In the genomic region with DNA sequence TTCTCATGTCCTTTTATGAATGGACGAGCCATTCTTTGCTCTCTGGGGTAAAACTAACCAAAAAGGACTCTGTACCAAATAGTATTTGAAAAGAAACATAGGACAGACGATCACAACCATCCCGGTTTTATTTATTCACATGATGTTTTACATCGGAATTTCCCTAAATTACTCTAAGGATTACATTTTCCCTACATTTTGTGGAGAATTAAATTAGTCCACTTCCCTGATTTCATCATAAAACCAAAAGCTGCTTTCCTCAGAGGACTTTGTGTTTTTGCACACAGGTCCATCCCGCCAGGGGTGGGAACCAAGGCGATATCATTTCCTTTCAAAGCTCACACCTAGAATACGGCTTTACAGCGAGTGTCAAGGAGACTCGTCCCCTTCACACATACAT, we compare ENCODE assay signal across 18 mouse cellular contexts. TPM values are rescaled to one million over a fixed set of nuclear protein-coding genes. Genes with fewer than 3 reads are reported as not detected.
DNase-seq lines count a peak whose midpoint lies in the region; ATAC-seq and TF ChIP-seq lines count a peak whose summit lies in the region.
"Had no signal": no experiment of that assay in that cellular context is flagged by ENCODE, and none has a peak within 500 bp of the region (broad histone marks: within the 10 kb centered on the region; RNA-seq: fewer than 3 reads in every experiment).

No protein-coding gene starts in this region.

- peaks cover 48% of the 10 kb centered on the region for H3K27me3 ChIP-seq in forebrain, postnatal 0 days (ENCODE audit: insufficient read depth, low read length)
- H3K27me3 ChIP-seq in forebrain, embryonic 15.5 days: peaks cover 66% of the 10 kb centered on the region
- peaks cover 87% of the 10 kb centered on the region for H3K27me3 ChIP-seq in heart, embryonic 13.5 days (replicated peaks)
- H3K27me3 ChIP-seq in neural tube, embryonic 11.5 days (ENCODE audit: control insufficient read depth, insufficient read depth, low read length): peaks cover 70% of the 10 kb centered on the region
- H3K27me3 ChIP-seq in neural tube, embryonic 15.5 days (replicated peaks): peaks cover 59% of the 10 kb centered on the region
- H3K27me3 ChIP-seq: CH12.LX had no signal

- no peak overlapping the region for H3K4me3 ChIP-seq in forebrain, postnatal 0 days (ENCODE audit: low read depth, low read length)
- H3K4me3 ChIP-seq in forebrain, embryonic 15.5 days: no peak overlapping the region
- H3K4me3 ChIP-seq in heart, embryonic 13.5 days: 0 out of 2 replicates have a peak overlapping the region, but pooled peaks have one; percentile 24
- no peak overlapping the region for H3K4me3 ChIP-seq in neural tube, embryonic 11.5 days (ENCODE audit: low read depth, low read length)
- H3K4me3 ChIP-seq in neural tube, embryonic 15.5 days (replicated peaks): no peak overlapping the region
- H3K4me3 ChIP-seq: embryonic facial prominence, embryonic 10.5 days; forebrain, embryonic 13.5 days; hindbrain, embryonic 12.5 days had no signal

- H3K4me2 ChIP-seq in forebrain, postnatal 0 days (ENCODE audit: low read depth): no peak overlapping the region
- no peak overlapping the region for H3K4me2 ChIP-seq in forebrain, embryonic 15.5 days (replicated peaks)
- peak overlapping the region; percentile 22; the same call in 1 of the 2 replicates for H3K4me2 ChIP-seq in heart, embryonic 13.5 days
- no peak overlapping the region for H3K4me2 ChIP-seq in neural tube, embryonic 11.5 days (ENCODE audit: low read depth)
- H3K4me2 ChIP-seq in neural tube, embryonic 15.5 days: no peak overlapping the region
- H3K4me2 ChIP-seq: forebrain, embryonic 13.5 days; hindbrain, embryonic 12.5 days had no signal

- H3K9me3 ChIP-seq in forebrain, postnatal 0 days (ENCODE audit: low read length): no peaks in the 10 kb centered on the region
- H3K9me3 ChIP-seq in forebrain, embryonic 15.5 days: no peaks in the 10 kb centered on the region
- no peaks in the 10 kb centered on the region for H3K9me3 ChIP-seq in heart, embryonic 13.5 days
- no peaks in the 10 kb centered on the region for H3K9me3 ChIP-seq in neural tube, embryonic 11.5 days (ENCODE audit: control insufficient read depth, low read length)
- H3K9me3 ChIP-seq in neural tube, embryonic 15.5 days (replicated peaks): no peaks in the 10 kb centered on the region
- H3K9me3 ChIP-seq: embryonic facial prominence, embryonic 10.5 days; forebrain, embryonic 13.5 days; hindbrain, embryonic 12.5 days had no signal

- no peak overlapping the region for H3K27ac ChIP-seq in forebrain, postnatal 0 days (ENCODE audit: low read depth, low read length)
- H3K27ac ChIP-seq in forebrain, embryonic 15.5 days (replicated peaks): no peak overlapping the region
- no peak overlapping the region for H3K27ac ChIP-seq in heart, embryonic 13.5 days (replicated peaks)
- H3K27ac ChIP-seq in neural tube, embryonic 11.5 days (ENCODE audit: low read depth, low read length): no peak overlapping the region
- H3K27ac ChIP-seq in neural tube, embryonic 15.5 days (replicated peaks): no peak overlapping the region
- H3K27ac ChIP-seq: embryonic facial prominence, embryonic 10.5 days; forebrain, embryonic 13.5 days; hindbrain, embryonic 12.5 days had no signal

- WGBS in forebrain, postnatal 0 days: 8% methylated on average over 9 of the region's 9 CpGs
- WGBS in forebrain, embryonic 15.5 days: 6% methylated on average over 9 of the region's 9 CpGs
- WGBS in heart, embryonic 13.5 days: 9% methylated on average over 9 of the region's 9 CpGs
- WGBS in neural tube, embryonic 11.5 days: 9% methylated on average over 9 of the region's 9 CpGs
- 15% methylated on average over 9 of the region's 9 CpGs for WGBS in neural tube, embryonic 15.5 days

- ATAC-seq in forebrain, postnatal 0 days: no peak
- no peak for ATAC-seq in forebrain, embryonic 15.5 days (replicated peaks)
- ATAC-seq in heart, embryonic 13.5 days (ENCODE audit: extremely low read depth, insufficient number of reproducible peaks, low FRiP score, low TSS enrichment): no peak
- ATAC-seq in neural tube, embryonic 11.5 days (ENCODE audit: insufficient read depth, low FRiP score, low TSS enrichment): no peak
- ATAC-seq in neural tube, embryonic 15.5 days (ENCODE audit: low FRiP score): no peak
- ATAC-seq: forebrain, embryonic 13.5 days; inflammation-experienced regulatory T-cells, adult 6 months; intestine, postnatal 0 days had no signal

- H3K36me3 ChIP-seq in forebrain, postnatal 0 days (ENCODE audit: insufficient read depth): no peaks in the 10 kb centered on the region
- H3K36me3 ChIP-seq in forebrain, embryonic 15.5 days: no peaks in the 10 kb centered on the region
- no peaks in the 10 kb centered on the region for H3K36me3 ChIP-seq in heart, embryonic 13.5 days
- H3K36me3 ChIP-seq in neural tube, embryonic 11.5 days (ENCODE audit: control insufficient read depth, insufficient read depth, low read length): no peaks in the 10 kb centered on the region
- H3K36me3 ChIP-seq in neural tube, embryonic 15.5 days: no peaks in the 10 kb centered on the region
- H3K36me3 ChIP-seq: embryonic facial prominence, embryonic 10.5 days; G1E; hindbrain, embryonic 12.5 days had no signal

- no peak overlapping the region for H3K9ac ChIP-seq in forebrain, postnatal 0 days
- no peak overlapping the region for H3K9ac ChIP-seq in forebrain, embryonic 15.5 days (replicated peaks)
- no peak overlapping the region for H3K9ac ChIP-seq in heart, embryonic 13.5 days
- H3K9ac ChIP-seq in neural tube, embryonic 11.5 days (ENCODE audit: low read length): no peak overlapping the region
- H3K9ac ChIP-seq in neural tube, embryonic 15.5 days (replicated peaks): no peak overlapping the region
- H3K9ac ChIP-seq: forebrain, embryonic 13.5 days; hindbrain, embryonic 12.5 days had no signal

- peak; percentile 15 for DNase-seq in forebrain, postnatal 0 days
- no peak for DNase-seq in heart, adult 11 months
- DNase-seq in neural tube, embryonic 11.5 days (ENCODE audit: low spot score): peak; percentile 16
- DNase-seq in frontal cortex, postnatal 10 days (ENCODE audit: low spot score in 2 of 2): no peak
- DNase-seq: adrenal gland, adult 8-10 months; adrenal gland, postnatal 36 days; cerebellum, adult 2 months had no signal

- TF ChIP-seq CTCF in forebrain, postnatal 0 days (IDR thresholded peaks at IDR 0.05; ENCODE audit: low read depth): no peak

- no peaks in the 10 kb centered on the region for H3K4me1 ChIP-seq in forebrain, postnatal 0 days (ENCODE audit: insufficient read depth)
- H3K4me1 ChIP-seq in forebrain, embryonic 15.5 days: peaks cover 10% of the 10 kb centered on the region
- peaks cover 19% of the 10 kb centered on the region for H3K4me1 ChIP-seq in heart, embryonic 13.5 days
- H3K4me1 ChIP-seq in neural tube, embryonic 11.5 days (ENCODE audit: control insufficient read depth, insufficient read depth, low read length): no peaks in the 10 kb centered on the region
- H3K4me1 ChIP-seq in neural tube, embryonic 15.5 days: peaks cover 12% of the 10 kb centered on the region

RNA-seq across cellular contexts. Expression of a gene that starts 6.3 kb away (rescaled TPM):
- 0.81 and 1.2 TPM in 2 replicates for total RNA-seq in forebrain, postnatal 0 days (2014; rRNA removed)
- 0.11 and 0.36 TPM in 2 replicates for polyA plus RNA-seq in forebrain, postnatal 0 days (2015; fragmentation: Nextera tagmentation; extraction: Ambion mirVana)
- polyA plus RNA-seq in forebrain, embryonic 15.5 days (2015; fragmentation: Nextera tagmentation; extraction: Ambion mirVana): 0.11 TPM in 1 of 2 replicates, not detected in the other
- polyA plus RNA-seq in heart, embryonic 13.5 days (2015; fragmentation: Nextera tagmentation; extraction: Ambion mirVana): not detected in 2 replicates
- polyA plus RNA-seq in neural tube, embryonic 11.5 days (2014; fragmentation: Nextera tagmentation; extraction: Ambion mirVana): 4.2 and 5.6 TPM in 2 replicates
- polyA plus RNA-seq in neural tube, embryonic 15.5 days (2015; fragmentation: Nextera tagmentation; extraction: Ambion mirVana): 2.2 and 3.0 TPM in 2 replicates
- total RNA-seq: CH12.LX, G1E had no signal
- polyA plus RNA-seq: forebrain, embryonic 13.5 days; G1E; heart, postnatal 0 days; inflammation-experienced regulatory T-cells, adult 6 months had no signal

RNA-seq across cellular contexts. Expression of a gene that starts 53.0 kb away (rescaled TPM):
- total RNA-seq in forebrain, postnatal 0 days (2014; rRNA removed): 13.0 and 18.2 TPM in 2 replicates
- polyA plus RNA-seq in forebrain, postnatal 0 days (2015; fragmentation: Nextera tagmentation; extraction: Ambion mirVana): 6.3 and 9.8 TPM in 2 replicates
- 9.8 and 10.5 TPM in 2 replicates for polyA plus RNA-seq in forebrain, embryonic 15.5 days (2015; fragmentation: Nextera tagmentation; extraction: Ambion mirVana)
- polyA plus RNA-seq in heart, embryonic 13.5 days (2015; fragmentation: Nextera tagmentation; extraction: Ambion mirVana): 8.7 and 9.3 TPM in 2 replicates
- 16.4 and 17.4 TPM in 2 replicates for polyA plus RNA-seq in neural tube, embryonic 11.5 days (2014; fragmentation: Nextera tagmentation; extraction: Ambion mirVana)
- polyA plus RNA-seq in neural tube, embryonic 15.5 days (2015; fragmentation: Nextera tagmentation; extraction: Ambion mirVana): 12.8 and 15.4 TPM in 2 replicates

Comparison
In these comparisons a context has a peak if more than half of its experiments do, and no peak if none do; other contexts are left out.
1. DNase-seq: peak in forebrain, postnatal 0 days (single experiment) and neural tube, embryonic 11.5 days (single experiment); none in heart, adult 11 months (single experiment) and frontal cortex, postnatal 10 days (0 of 2).